Mouse (Mus musculus): ENCODE data around the gene Cacna1h. TPM values are rescaled to one million over a fixed set of nuclear protein-coding genes. Genes with fewer than 3 reads are reported as not detected.

Gene Cacna1h
- polyA plus RNA-seq, 1 experiment from 2014 or later, result 4.6 TPM

DNA sequence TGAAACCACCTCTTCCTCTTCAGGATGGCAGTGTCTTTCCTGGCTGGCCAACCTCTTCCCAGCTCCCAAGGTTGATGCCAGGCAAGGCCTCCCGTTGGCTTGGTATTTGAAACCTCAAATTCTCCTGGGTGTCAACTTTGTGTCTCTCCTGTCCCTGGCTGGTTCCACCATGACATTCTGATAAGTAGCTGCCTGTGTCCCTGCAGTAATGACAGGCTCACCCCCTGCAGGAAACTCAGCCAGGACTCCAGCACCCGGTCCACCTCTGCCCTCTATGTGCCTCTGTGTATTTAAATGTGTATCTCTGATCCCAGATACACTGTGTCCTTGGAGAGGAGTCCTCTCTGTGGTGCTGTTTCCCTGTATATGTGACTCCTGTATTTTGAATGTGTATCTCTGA, 32.7 kb upstream of the Cacna1h start:
- Histone ChIP-seq H3K27ac (no peak overlapping the region), H3K36me3 (no peaks in the 10 kb centered on the region), H3K4me2 (replicated peaks) (no peak overlapping the region), H3K4me1 (replicated peaks) (peaks cover 19% of the 10 kb centered on the region), H3K27me3 (replicated peaks) (no peaks in the 10 kb centered on the region), H3K4me3 (replicated peaks) (no peak overlapping the region), H3K9ac (no peak overlapping the region), H3K9me3 (no peaks in the 10 kb centered on the region)
- WGBS, result 75% methylated on average over 2 of the region's 2 CpGs
- no peak for ATAC-seq

- ATAC-seq, result no peak
- no peaks in the 10 kb centered on the region for H3K27me3 ChIP-seq (replicated peaks)
- H3K9ac ChIP-seq, result no peak overlapping the region
- H3K4me3 ChIP-seq (replicated peaks), result no peak overlapping the region
- no peaks in the 10 kb centered on the region for H3K36me3 ChIP-seq
- peaks cover 19% of the 10 kb centered on the region for H3K4me1 ChIP-seq (replicated peaks)
- H3K4me2 ChIP-seq (replicated peaks), result no peak overlapping the region
- no peak overlapping the region for H3K27ac ChIP-seq
- 77% methylated on average over 4 of the region's 4 CpGs for WGBS
- H3K9me3 ChIP-seq, result no peaks in the 10 kb centered on the region
These were observed 30.5 kb upstream of the Cacna1h start for GRCm38 (mm10) chr17:25464091-25464490.

- Histone ChIP-seq H3K36me3 (no peaks in the 10 kb centered on the region), H3K4me1 (replicated peaks) (peaks cover 19% of the 10 kb centered on the region), H3K4me2 (replicated peaks) (no peak overlapping the region), H3K27ac (peak overlapping the region; percentile 46; the same call in 1 of the 2 replicates), H3K4me3 (replicated peaks) (no peak overlapping the region), H3K9ac (no peak overlapping the region), H3K27me3 (replicated peaks) (no peaks in the 10 kb centered on the region), H3K9me3 (no peaks in the 10 kb centered on the region)
- 42% methylated on average over 4 of the region's 4 CpGs for WGBS
- ATAC-seq, result 0 out of 2 replicates have a peak, but pooled peaks have one; percentile 6
These were observed 29.9 kb upstream of the Cacna1h start for GRCm38 (mm10) chr17:25463326-25463945.

GRCm38 (mm10) chr17:25462236-25462875, 28.8 kb upstream of the Cacna1h start:
- Histone ChIP-seq H3K4me1 (replicated peaks) (peaks cover 19% of the 10 kb centered on the region), H3K9ac (no peak overlapping the region), H3K9me3 (no peaks in the 10 kb centered on the region), H3K27me3 (replicated peaks) (no peaks in the 10 kb centered on the region), H3K36me3 (no peaks in the 10 kb centered on the region), H3K4me2 (replicated peaks) (peak overlapping the region; percentile 39), H3K4me3 (replicated peaks) (no peak overlapping the region), H3K27ac (peak overlapping the region; percentile 46)
- peak; percentile 98 for ATAC-seq
- 12% methylated on average over 9 of the region's 9 CpGs for whole genome bisulfite sequencing

- H3K9me3 ChIP-seq, result no peaks in the 10 kb centered on the region
- no peak for ATAC-seq
- H3K9ac ChIP-seq, result no peak overlapping the region
- no peak overlapping the region for H3K27ac ChIP-seq
- no peaks in the 10 kb centered on the region for H3K36me3 ChIP-seq
- no peaks in the 10 kb centered on the region for H3K27me3 ChIP-seq (replicated peaks)
- no peaks in the 10 kb centered on the region for H3K4me1 ChIP-seq (replicated peaks)
- WGBS, result 41% methylated on average over 8 of the region's 8 CpGs
- no peak overlapping the region for H3K4me3 ChIP-seq (replicated peaks)
- no peak overlapping the region for H3K4me2 ChIP-seq (replicated peaks)
These were observed 23.0 kb upstream of the Cacna1h start for GRCm38 (mm10) chr17:25456540-25456939.

DNA sequence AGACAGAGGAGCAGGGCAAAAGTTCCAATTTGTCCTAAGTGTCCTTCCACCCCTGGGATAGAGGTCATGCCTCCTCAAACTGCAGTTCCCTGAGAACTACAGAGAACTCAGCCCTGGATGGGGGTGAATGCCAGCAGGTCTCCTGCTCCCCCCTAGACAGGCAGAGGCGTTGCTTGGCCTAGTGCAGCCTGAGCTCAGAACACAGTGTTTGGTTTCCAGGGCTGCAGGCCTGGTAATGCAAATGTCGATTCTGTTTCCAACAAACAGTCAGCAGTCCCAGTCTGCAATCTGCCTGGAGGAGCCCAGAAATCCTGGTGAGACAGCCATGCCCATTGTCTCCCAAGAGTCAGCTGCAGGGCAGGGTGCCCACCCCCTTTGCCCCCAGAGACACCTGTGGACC, 20.7 kb upstream of the Cacna1h start, which contains the start of gene Tekt4:
TSS of gene Tekt4 (plus strand) at position 344 of the 400 bp plus-strand sequence.
- Histone ChIP-seq H3K4me3 (replicated peaks) (no peak within 1 kb of the TSS), H3K9ac (no peak within 1 kb of the TSS), H3K36me3 (no peaks in the 10 kb centered on the region), H3K27ac (no peak within 1 kb of the TSS), H3K4me1 (replicated peaks) (no peaks in the 10 kb centered on the region), H3K4me2 (replicated peaks) (no peak within 1 kb of the TSS), H3K27me3 (replicated peaks) (no peaks in the 10 kb centered on the region), H3K9me3 (no peaks in the 10 kb centered on the region)
- no peak for ATAC-seq
- WGBS, result 50% methylated on average over 2 of the region's 2 CpGs

DNA sequence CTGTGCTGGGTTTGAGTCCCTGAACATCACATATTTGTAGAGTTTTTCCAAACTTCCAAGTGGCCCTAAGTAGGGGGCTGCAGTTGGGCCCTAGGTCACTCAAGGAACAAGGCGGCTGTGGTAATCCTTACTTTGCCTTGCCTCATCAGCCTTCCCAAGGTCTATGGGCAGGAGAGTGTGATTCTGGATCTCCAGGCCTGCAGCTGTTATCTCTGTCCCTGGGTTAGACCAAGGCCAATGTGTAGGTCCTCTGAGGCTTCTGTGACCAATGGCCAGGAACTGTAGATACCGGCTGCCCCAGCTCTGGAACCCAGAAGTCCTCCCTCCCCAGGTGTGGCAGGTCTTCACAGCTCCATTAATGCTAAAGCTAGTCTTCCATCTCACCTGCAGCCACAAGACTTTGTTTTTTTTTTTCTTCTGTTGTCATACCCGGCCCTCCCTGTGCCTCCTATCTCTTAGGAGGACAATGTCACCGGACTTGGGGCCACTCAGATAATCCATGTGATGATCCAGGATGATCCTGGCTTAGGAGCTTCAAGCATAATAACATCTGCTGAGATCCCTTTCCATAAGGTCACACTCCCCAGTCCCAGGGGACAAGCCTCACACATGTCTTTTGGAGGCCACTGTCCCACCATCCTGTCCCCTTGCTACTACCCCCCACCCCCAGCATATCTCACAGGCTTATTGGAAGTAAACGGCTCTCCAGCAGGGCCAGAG, 18.8 kb upstream of the Cacna1h start:
- no peaks in the 10 kb centered on the region for H3K9me3 ChIP-seq
- ATAC-seq, result no peak
- 68% methylated on average over 5 of the region's 5 CpGs for WGBS
- H3K27ac ChIP-seq, result no peak overlapping the region
- 0 out of 2 replicates have a peak, but pooled peaks cover 3% of the 10 kb centered on the region for H3K4me1 ChIP-seq (replicated peaks)
- no peak overlapping the region for H3K4me2 ChIP-seq (replicated peaks)
- H3K4me3 ChIP-seq (replicated peaks), result no peak overlapping the region
- no peaks in the 10 kb centered on the region for H3K27me3 ChIP-seq (replicated peaks)
- H3K36me3 ChIP-seq, result no peaks in the 10 kb centered on the region
- H3K9ac ChIP-seq, result no peak overlapping the region

GRCm38 (mm10) chr17:25450329-25450728, 16.7 kb upstream of the Cacna1h start:
- H3K4me2 ChIP-seq (replicated peaks), result no peak overlapping the region
- H3K9me3 ChIP-seq, result no peaks in the 10 kb centered on the region
- H3K9ac ChIP-seq, result no peak overlapping the region
- peaks cover 4% of the 10 kb centered on the region; the same call in 1 of the 2 replicates for H3K4me1 ChIP-seq (replicated peaks)
- H3K27ac ChIP-seq, result no peak overlapping the region
- ATAC-seq, result no peak
- H3K27me3 ChIP-seq (replicated peaks), result no peaks in the 10 kb centered on the region
- no peak overlapping the region for H3K4me3 ChIP-seq (replicated peaks)
- 58% methylated on average over 4 of the region's 4 CpGs for WGBS
- H3K36me3 ChIP-seq, result no peaks in the 10 kb centered on the region

- H3K4me2 ChIP-seq (replicated peaks), result no peak overlapping the region
- H3K4me1 ChIP-seq (replicated peaks), result peaks cover 22% of the 10 kb centered on the region
- no peak for ATAC-seq
- no peak overlapping the region for H3K9ac ChIP-seq
- H3K36me3 ChIP-seq, result no peaks in the 10 kb centered on the region
- H3K27me3 ChIP-seq (replicated peaks), result no peaks in the 10 kb centered on the region
- H3K4me3 ChIP-seq (replicated peaks), result no peak overlapping the region
- WGBS, result 78% methylated on average over 12 of the region's 12 CpGs
- H3K9me3 ChIP-seq, result no peaks in the 10 kb centered on the region
- no peak overlapping the region for H3K27ac ChIP-seq
These were observed 14.3 kb upstream of the Cacna1h start for GRCm38 (mm10) chr17:25447865-25448264.

GRCm38 (mm10) chr17:25445841-25446240, 12.3 kb upstream of the Cacna1h start:
- Histone ChIP-seq H3K9me3 (no peaks in the 10 kb centered on the region), H3K4me3 (replicated peaks) (no peak overlapping the region), H3K27ac (no peak overlapping the region), H3K27me3 (replicated peaks) (no peaks in the 10 kb centered on the region), H3K4me2 (replicated peaks) (no peak overlapping the region), H3K9ac (no peak overlapping the region), H3K4me1 (replicated peaks) (peaks cover 24% of the 10 kb centered on the region), H3K36me3 (no peaks in the 10 kb centered on the region)
- ATAC-seq, result no peak
- WGBS, result 88% methylated on average over 3 of the region's 3 CpGs

DNA sequence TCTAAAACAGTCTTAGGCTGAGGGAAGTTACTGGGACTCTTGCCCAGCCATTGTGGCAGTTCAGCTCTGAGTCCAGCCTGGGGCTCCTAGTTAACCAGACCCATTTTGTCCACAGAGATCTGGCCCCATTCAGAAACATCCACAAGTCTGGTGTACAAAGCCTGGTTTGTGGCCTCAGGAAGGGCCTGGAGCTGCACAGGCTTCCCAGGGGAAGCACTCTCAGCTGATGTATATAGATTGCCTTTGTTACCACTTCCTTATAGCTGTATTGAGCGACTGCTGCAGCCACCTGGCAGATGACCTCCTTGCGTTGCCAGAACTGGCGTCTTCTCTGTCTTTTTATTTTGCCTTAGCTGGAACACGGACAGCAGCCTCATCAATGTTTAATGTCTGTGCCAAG, 11.5 kb upstream of the Cacna1h start:
- Histone ChIP-seq H3K4me2 (replicated peaks) (no peak overlapping the region), H3K9ac (no peak overlapping the region), H3K27ac (peak overlapping the region; percentile 33; the same call in 1 of the 2 replicates), H3K9me3 (no peaks in the 10 kb centered on the region), H3K4me1 (replicated peaks) (peaks cover 26% of the 10 kb centered on the region), H3K27me3 (replicated peaks) (no peaks in the 10 kb centered on the region), H3K36me3 (no peaks in the 10 kb centered on the region), H3K4me3 (replicated peaks) (no peak overlapping the region)
- 43% methylated on average over 4 of the region's 4 CpGs for WGBS
- ATAC-seq, result no peak

GRCm38 (mm10) chr17:25442889-25443288, 9.3 kb upstream of the Cacna1h start:
- Histone ChIP-seq H3K9ac (no peak overlapping the region), H3K36me3 (no peaks in the 10 kb centered on the region), H3K4me2 (replicated peaks) (no peak overlapping the region), H3K27ac (no peak overlapping the region), H3K4me1 (replicated peaks) (peaks cover 23% of the 10 kb centered on the region), H3K9me3 (no peaks in the 10 kb centered on the region), H3K27me3 (replicated peaks) (no peaks in the 10 kb centered on the region), H3K4me3 (replicated peaks) (no peak overlapping the region)
- WGBS, result 61% methylated on average over 3 of the region's 3 CpGs
- ATAC-seq, result no peak

All from intestine, embryonic 15.5 days (tissue).